Comparison of ENCODE assay signal across 25 mouse cellular contexts in genomic region chr8:116173961-116174360, GRCm38 (mm10).
DNase-seq lines count a peak whose midpoint lies in the region; ATAC-seq lines count a peak whose summit lies in the region.
"Had no signal": no experiment of that assay in that cellular context is flagged by ENCODE, and none has a peak within 500 bp of the region (broad histone marks: within the 10 kb centered on the region; RNA-seq: fewer than 3 reads in every experiment).

No protein-coding gene starts in this region.

- H3K9ac ChIP-seq in liver, embryonic 16.5 days (ENCODE audit: low read depth, low read length), result no peak overlapping the region
- H3K9ac ChIP-seq in midbrain, embryonic 11.5 days (ENCODE audit: low read length), result no peak overlapping the region
- no peak overlapping the region for H3K9ac ChIP-seq in midbrain, embryonic 14.5 days (replicated peaks; ENCODE audit: low read length)
- no peak overlapping the region for H3K9ac ChIP-seq in stomach, embryonic 15.5 days
- no peak overlapping the region for H3K9ac ChIP-seq in kidney, embryonic 16.5 days (replicated peaks; ENCODE audit: low read length)
- H3K9ac ChIP-seq: embryonic facial prominence, embryonic 12.5 days; heart, embryonic 12.5 days; hindbrain, embryonic 14.5 days; limb, embryonic 13.5 days; liver, embryonic 15.5 days; midbrain, embryonic 15.5 days had no signal

- no peak overlapping the region for H3K27ac ChIP-seq in liver, embryonic 16.5 days (ENCODE audit: low read length)
- no peak overlapping the region for H3K27ac ChIP-seq in midbrain, embryonic 11.5 days (ENCODE audit: low read depth, low read length)
- no peak overlapping the region for H3K27ac ChIP-seq in midbrain, embryonic 14.5 days (replicated peaks; ENCODE audit: low read depth, low read length)
- 0 out of 2 replicates have a peak overlapping the region, but pooled peaks have one; percentile 26 for H3K27ac ChIP-seq in stomach, embryonic 15.5 days
- no peak overlapping the region for H3K27ac ChIP-seq in kidney, embryonic 16.5 days (ENCODE audit: low read length)
- H3K27ac ChIP-seq: embryonic facial prominence, embryonic 12.5 days; hindbrain, embryonic 14.5 days; limb, embryonic 13.5 days; liver, embryonic 15.5 days; midbrain, embryonic 15.5 days had no signal

- H3K4me3 ChIP-seq in liver, embryonic 16.5 days (ENCODE audit: low read depth, low read length), result no peak overlapping the region
- no peak overlapping the region for H3K4me3 ChIP-seq in midbrain, embryonic 11.5 days (ENCODE audit: low read depth, low read length)
- no peak overlapping the region for H3K4me3 ChIP-seq in midbrain, embryonic 14.5 days (replicated peaks; ENCODE audit: low read depth, low read length)
- H3K4me3 ChIP-seq in stomach, embryonic 15.5 days (replicated peaks), result no peak overlapping the region
- no peak overlapping the region for H3K4me3 ChIP-seq in kidney, embryonic 16.5 days (ENCODE audit: low read length)
- H3K4me3 ChIP-seq: embryonic facial prominence, embryonic 12.5 days; heart, embryonic 12.5 days; limb, embryonic 13.5 days; liver, embryonic 15.5 days; megakaryocyte, embryonic 14.5 days; midbrain, embryonic 15.5 days had no signal

- WGBS in liver, embryonic 16.5 days (ENCODE audit: insufficient replicate concordance), result 29% methylated on average over 1 of the region's 1 CpGs
- WGBS in midbrain, embryonic 11.5 days, result 69% methylated on average over 1 of the region's 1 CpGs
- WGBS in midbrain, embryonic 14.5 days, result 61% methylated on average over 1 of the region's 1 CpGs
- 31% methylated on average over 1 of the region's 1 CpGs for WGBS in stomach, embryonic 15.5 days
- 33% methylated on average over 1 of the region's 1 CpGs for WGBS in kidney, embryonic 16.5 days

- 0 out of 2 replicates have a peak, but pooled peaks have one; percentile 19 for ATAC-seq in liver, embryonic 16.5 days (ENCODE audit: low read depth)
- ATAC-seq in midbrain, embryonic 11.5 days (ENCODE audit: low FRiP score), result no peak
- no peak for ATAC-seq in midbrain, embryonic 14.5 days (ENCODE audit: low FRiP score, low TSS enrichment)
- peak; percentile 83 for ATAC-seq in stomach, embryonic 15.5 days (ENCODE audit: insufficient read depth, low FRiP score, low read depth)
- no peak for ATAC-seq in kidney, embryonic 16.5 days (ENCODE audit: low FRiP score, low TSS enrichment)
- ATAC-seq: CD4-positive, CD25-positive, alpha-beta regulatory T cell, adult 4 months; forebrain, embryonic 14.5 days; midbrain, embryonic 15.5 days had no signal

- H3K27me3 ChIP-seq in liver, embryonic 16.5 days (ENCODE audit: control insufficient read depth, insufficient read depth, low read depth, low read length), result no peaks in the 10 kb centered on the region
- no peaks in the 10 kb centered on the region for H3K27me3 ChIP-seq in midbrain, embryonic 11.5 days (ENCODE audit: control insufficient read depth, insufficient read depth, low read length)
- H3K27me3 ChIP-seq in midbrain, embryonic 14.5 days (ENCODE audit: control insufficient read depth, insufficient read depth, low read length), result no peaks in the 10 kb centered on the region
- H3K27me3 ChIP-seq in stomach, embryonic 15.5 days (replicated peaks), result no peaks in the 10 kb centered on the region
- H3K27me3 ChIP-seq in kidney, embryonic 16.5 days (ENCODE audit: insufficient read depth, low read length), result no peaks in the 10 kb centered on the region
- H3K27me3 ChIP-seq: embryonic facial prominence, embryonic 12.5 days; heart, embryonic 12.5 days; limb, embryonic 13.5 days; liver, embryonic 15.5 days; megakaryocyte, embryonic 14.5 days; midbrain, embryonic 15.5 days had no signal

- H3K9me3 ChIP-seq in liver, embryonic 16.5 days (replicated peaks; ENCODE audit: control insufficient read depth, low read length), result no peaks in the 10 kb centered on the region
- H3K9me3 ChIP-seq in midbrain, embryonic 11.5 days (ENCODE audit: control insufficient read depth, low read length), result no peaks in the 10 kb centered on the region
- no peaks in the 10 kb centered on the region for H3K9me3 ChIP-seq in midbrain, embryonic 14.5 days (ENCODE audit: control insufficient read depth, low read length)
- no peaks in the 10 kb centered on the region for H3K9me3 ChIP-seq in stomach, embryonic 15.5 days
- H3K9me3 ChIP-seq in kidney, embryonic 16.5 days (ENCODE audit: low read length), result no peaks in the 10 kb centered on the region
- H3K9me3 ChIP-seq: embryonic facial prominence, embryonic 12.5 days; heart, embryonic 12.5 days; limb, embryonic 13.5 days; liver, embryonic 15.5 days; midbrain, embryonic 15.5 days had no signal

- H3K4me1 ChIP-seq in liver, embryonic 16.5 days (ENCODE audit: control insufficient read depth, low read depth, low read length), result no peaks in the 10 kb centered on the region
- H3K4me1 ChIP-seq in midbrain, embryonic 11.5 days (ENCODE audit: control insufficient read depth, insufficient read depth, low read length), result no peaks in the 10 kb centered on the region
- H3K4me1 ChIP-seq in midbrain, embryonic 14.5 days (ENCODE audit: control insufficient read depth, insufficient read depth, low read length), result no peaks in the 10 kb centered on the region
- no peaks in the 10 kb centered on the region for H3K4me1 ChIP-seq in stomach, embryonic 15.5 days
- H3K4me1 ChIP-seq in kidney, embryonic 16.5 days (ENCODE audit: insufficient read depth, low read length), result 0 out of 2 replicates have a peak, but pooled peaks cover 2% of the 10 kb centered on the region
- H3K4me1 ChIP-seq: embryonic facial prominence, embryonic 12.5 days; heart, embryonic 12.5 days; liver, embryonic 15.5 days; megakaryocyte, embryonic 14.5 days; midbrain, embryonic 15.5 days had no signal

- no peak for DNase-seq in liver
- peak; percentile 77 for DNase-seq in midbrain, embryonic 11.5 days (ENCODE audit: low spot score, missing footprints)
- no peak for DNase-seq in midbrain, embryonic 14.5 days
- DNase-seq in heart, adult 9 months (ENCODE audit: low spot score in 2 of 2), result no peak
- DNase-seq: adrenal gland, postnatal 25 days; cerebellum, adult 11-12 months; cerebellum, adult 9-11 months; gastrocnemius, postnatal 14 days; heart, adult 18-20 months; kidney, adult 11 months; kidney, postnatal 25 days; lung, postnatal 10 days; spleen, adult 18-20 months had no signal

- H3K4me2 ChIP-seq in liver, embryonic 16.5 days (ENCODE audit: low read depth, low read length), result no peak overlapping the region
- no peak overlapping the region for H3K4me2 ChIP-seq in midbrain, embryonic 11.5 days
- no peak overlapping the region for H3K4me2 ChIP-seq in midbrain, embryonic 14.5 days (ENCODE audit: low read length)
- no peak overlapping the region for H3K4me2 ChIP-seq in stomach, embryonic 15.5 days
- H3K4me2 ChIP-seq in kidney, embryonic 16.5 days (replicated peaks; ENCODE audit: low read depth, low read length), result no peak overlapping the region
- H3K4me2 ChIP-seq: embryonic facial prominence, embryonic 12.5 days; heart, embryonic 12.5 days; hindbrain, embryonic 14.5 days; limb, embryonic 13.5 days; liver, embryonic 15.5 days; midbrain, embryonic 15.5 days had no signal

- no peaks in the 10 kb centered on the region for H3K36me3 ChIP-seq in liver, embryonic 16.5 days (ENCODE audit: control insufficient read depth, insufficient read depth)
- no peaks in the 10 kb centered on the region for H3K36me3 ChIP-seq in midbrain, embryonic 11.5 days (ENCODE audit: control insufficient read depth, insufficient read depth, low read length)
- H3K36me3 ChIP-seq in midbrain, embryonic 14.5 days (ENCODE audit: control insufficient read depth, insufficient read depth, low read length), result no peaks in the 10 kb centered on the region
- H3K36me3 ChIP-seq in stomach, embryonic 15.5 days, result no peaks in the 10 kb centered on the region
- no peaks in the 10 kb centered on the region for H3K36me3 ChIP-seq in kidney, embryonic 16.5 days (ENCODE audit: insufficient read depth, low read length)
- H3K36me3 ChIP-seq: embryonic facial prominence, embryonic 12.5 days; heart, embryonic 12.5 days; limb, embryonic 13.5 days; liver, embryonic 15.5 days; midbrain, embryonic 15.5 days had no signal

Comparison
In these comparisons a context has a peak if more than half of its experiments do, and no peak if none do; other contexts are left out.
1. ATAC-seq: peak in liver, embryonic 16.5 days (single experiment) and stomach, embryonic 15.5 days (single experiment); none in midbrain, embryonic 11.5 days (single experiment), midbrain, embryonic 14.5 days (single experiment) and kidney, embryonic 16.5 days (single experiment).